Mouse (Mus musculus) right cerebral cortex, postnatal 14 days (tissue): ENCODE measurements around the gene Olfr1251.
"Not testable (repeated sequence)": the region's sequence is repeated elsewhere in the genome, so short reads cannot be mapped to it uniquely, and the experiment has no call there.

Source experiments
- DNase-seq: peaks from one replicate; pipeline ENCODE4 v3.0.0; 2022

The Olfr1251 gene

DNA sequence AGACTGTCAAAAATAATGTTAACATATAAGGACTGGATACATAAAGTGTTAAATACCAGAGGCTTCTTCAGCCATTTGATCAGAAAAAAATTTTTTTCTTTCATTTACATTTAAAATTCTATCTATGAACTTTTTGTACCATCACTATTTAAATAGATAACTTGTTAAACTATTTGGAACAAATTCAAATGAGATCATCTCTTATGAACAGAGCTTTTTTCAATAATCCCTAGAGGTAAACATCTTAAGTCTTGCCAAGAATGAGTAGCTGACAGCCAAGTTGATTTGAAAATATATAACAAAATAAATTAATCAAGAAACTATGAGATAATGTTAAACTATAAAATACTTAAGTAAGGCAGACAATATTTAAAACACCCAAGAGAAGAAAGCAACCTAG, at the start of gene Olfr1251:
Gene Olfr1251 (minus strand): TSS at position 101 of the 400 bp plus-strand sequence.
- no peak for DNase-seq

DNA sequence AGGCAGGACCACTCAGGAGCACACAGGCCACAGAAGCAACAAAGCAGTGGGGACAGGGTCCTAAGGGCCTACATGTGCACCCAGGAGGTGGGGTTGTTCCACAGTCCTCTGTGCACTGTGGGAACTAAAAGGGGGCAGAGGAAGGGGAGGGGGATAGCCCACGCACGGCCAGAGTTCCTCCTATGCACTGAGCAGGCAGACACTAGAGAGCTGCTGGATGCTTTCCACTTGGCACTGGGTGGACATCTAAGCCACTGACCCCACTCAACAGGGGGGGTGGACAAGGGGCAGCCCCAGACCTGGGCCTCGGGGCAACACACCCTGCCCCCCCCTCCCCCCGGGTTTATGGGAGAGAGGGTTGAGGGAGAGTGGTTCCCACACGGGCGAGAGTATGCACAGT, 20.2 kb upstream of the Olfr1251 start:
- DNase-seq, result no peak

DNA sequence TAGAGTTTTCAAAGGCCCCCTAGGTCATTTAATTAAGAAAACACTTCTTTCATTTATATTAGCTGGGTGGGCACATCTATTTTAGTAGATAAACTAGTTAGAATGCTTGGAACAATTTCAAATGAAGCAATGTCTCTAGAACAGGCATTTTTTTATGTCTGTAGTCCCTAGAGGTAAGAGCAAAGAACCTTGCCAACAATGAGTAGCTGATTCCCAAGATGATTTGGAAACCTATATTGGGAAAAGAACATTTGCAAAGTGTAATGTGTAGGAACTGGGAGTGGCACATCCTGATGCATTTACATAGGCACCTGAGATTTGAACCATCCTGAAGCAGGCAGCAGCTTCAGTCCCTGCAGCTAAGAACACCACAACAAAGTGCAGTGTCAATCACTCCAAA, 10.4 kb downstream of the Olfr1251 start, which contains the start of gene Olfr1250:
Gene Olfr1250 (minus strand): TSS at position 101 of the 400 bp plus-strand sequence.
- no peak for DNase-seq

DNA sequence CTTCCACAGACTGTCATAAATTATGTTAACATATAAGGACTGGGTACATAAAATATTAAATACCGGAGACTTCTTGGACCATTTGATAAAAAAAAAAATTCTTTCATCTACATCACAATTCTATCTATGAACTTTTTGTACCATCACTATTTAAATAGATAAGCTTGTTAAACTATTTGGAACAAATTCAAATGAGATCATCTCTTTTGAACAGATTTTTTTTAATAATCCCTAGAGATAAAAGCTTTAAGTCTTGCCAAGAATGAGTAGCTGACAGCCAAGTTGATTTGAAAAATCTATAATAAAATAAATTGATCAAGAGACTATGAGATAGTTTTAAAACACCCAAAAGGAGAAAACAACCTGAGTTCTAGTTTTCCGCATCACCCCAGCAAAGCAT, 36.9 kb downstream of the Olfr1251 start, which contains the start of gene Olfr1249:
Gene Olfr1249 (minus strand): TSS at position 101 of the 400 bp plus-strand sequence.
- DNase-seq, result no peak

DNA sequence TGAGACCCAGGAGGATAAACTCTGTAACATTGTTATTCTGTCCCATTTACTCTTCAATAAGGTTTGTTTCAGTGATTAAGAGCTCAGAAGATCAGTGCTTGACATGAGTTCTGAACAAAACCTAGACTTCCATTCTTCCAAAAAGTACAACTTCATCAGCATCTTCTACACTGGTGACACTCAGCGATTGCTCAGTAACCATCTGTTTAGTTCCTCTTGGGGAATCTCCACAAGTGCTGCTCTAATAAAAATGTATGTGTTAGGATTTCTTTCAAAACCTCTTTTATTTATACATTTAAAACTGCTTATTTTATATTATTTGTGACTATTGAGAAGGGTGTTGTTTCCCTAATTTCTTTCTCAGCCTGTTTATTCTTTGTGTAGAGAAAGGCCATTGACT, 53.6 kb downstream of the Olfr1251 start, which contains the start of gene Olfr1248:
Gene Olfr1248 (minus strand): TSS at position 101 of the 400 bp plus-strand sequence.
- not testable (repeated sequence) for DNase-seq
